Mouse (Mus musculus) megakaryocyte, embryonic 14.5 days (primary cell): ENCODE measurements around the gene Gm10563.

Experiments
- FLI1 ChIP-seq: IDR thresholded peaks from 2 replicates; pipeline ENCODE4 v1.6.1; 2012; ENCODE audit warnings: low read length, inconsistent platforms, mixed read lengths
- GATA1 ChIP-seq: IDR thresholded peaks from 3 replicates; pipeline ENCODE4 v1.6.1; 2012; ENCODE audit warnings: mixed read lengths, low read length, inconsistent platforms, borderline replicate concordance

- TF ChIP-seq GATA1 (no peak), FLI1 (no peak)
Measured at GRCm38 (mm10) chr4:155630267-155630666, 14.9 kb downstream of the Gm10563 start.
